Mouse (Mus musculus): ENCODE results near the gene Fpgs.
A peak's percentile ranks its signal among the peaks of the same experiment; 100 is the strongest.

The Fpgs gene

DNA sequence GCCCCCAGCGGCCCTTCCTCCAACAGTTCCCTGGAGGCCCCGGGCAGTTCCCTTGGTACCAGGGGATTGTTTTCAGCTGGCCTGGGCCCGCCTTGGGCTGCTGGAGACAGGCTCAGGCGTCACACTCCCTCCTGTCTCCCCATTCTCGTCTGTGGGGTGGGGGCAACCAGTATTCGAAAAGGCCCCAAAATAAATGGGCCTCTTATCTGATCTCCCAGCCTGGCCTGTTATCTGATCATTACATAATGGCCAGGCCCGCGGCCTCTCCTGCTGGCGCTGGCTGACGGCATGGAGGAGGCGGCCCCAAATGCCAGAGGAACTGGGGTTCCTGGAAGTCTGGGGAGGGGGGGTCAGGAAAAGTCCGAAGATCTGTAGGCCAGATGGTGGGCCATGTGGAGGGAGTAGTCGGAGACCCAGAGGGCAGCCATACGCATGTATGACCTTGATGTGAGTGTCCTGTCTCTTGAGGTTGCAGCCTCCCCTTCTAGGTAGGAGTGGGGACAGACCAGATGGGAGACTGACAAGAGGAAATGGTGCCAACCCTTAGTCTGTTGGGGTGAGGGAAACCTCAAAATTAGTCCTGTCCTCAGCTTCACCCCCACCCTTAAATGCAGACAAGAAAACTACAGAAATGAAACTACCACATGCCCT is 49.1 kb downstream of the Fpgs start:
- TF ChIP-seq POU5F1 (IDR thresholded peaks at IDR 0.05; ENCODE audit: borderline replicate concordance, low read length), result no peak
- no peak for TF ChIP-seq CTCF (conservative IDR thresholded peaks at IDR 0.05; ENCODE audit: low read length)
- TF ChIP-seq NANOG (IDR thresholded peaks at IDR 0.05; ENCODE audit: borderline replicate concordance, low read length), result no peak
- H3K36me3 ChIP-seq (ENCODE audit: insufficient read depth, low read length), result peaks cover 76% of the 10 kb centered on the region

DNA sequence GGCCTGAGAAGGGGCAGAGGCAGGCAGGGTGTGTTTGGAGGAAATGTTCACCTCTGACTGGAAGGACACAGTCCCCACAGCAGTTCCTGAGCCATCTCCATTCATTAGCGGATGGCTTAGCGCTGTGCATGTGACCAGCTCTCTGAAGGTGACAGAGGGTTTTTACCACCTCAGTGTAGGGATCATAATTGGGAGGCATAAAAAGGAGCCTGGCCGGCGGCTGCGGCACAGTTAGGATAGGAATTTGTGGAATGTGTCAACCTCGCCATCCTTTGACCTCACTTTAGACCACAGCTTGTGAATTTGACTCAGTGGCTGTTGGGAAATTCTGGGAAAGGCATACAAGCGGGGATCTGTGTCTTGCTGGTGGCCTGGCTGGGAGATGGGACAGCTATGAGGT is 50.2 kb downstream of the Fpgs start:
- H3K27me3 ChIP-seq (ENCODE audit: insufficient read depth, low read length), result no peaks in the 10 kb centered on the region
- H3K4me3 ChIP-seq (replicated peaks; ENCODE audit: low read length), result peak overlapping the region; percentile 64
- no peaks in the 10 kb centered on the region for H3K9me3 ChIP-seq (ENCODE audit: low read length)
- H3K36me3 ChIP-seq (ENCODE audit: insufficient read depth, low read length), result peaks cover 73% of the 10 kb centered on the region
- H3K4me1 ChIP-seq (replicated peaks; ENCODE audit: low read depth, low read length), result peaks cover 52% of the 10 kb centered on the region
- TF ChIP-seq NANOG (IDR thresholded peaks at IDR 0.05; ENCODE audit: borderline replicate concordance, low read length), result no peak
- no peak for TF ChIP-seq CTCF (conservative IDR thresholded peaks at IDR 0.05; ENCODE audit: low read length)
- no peak for TF ChIP-seq POU5F1 (IDR thresholded peaks at IDR 0.05; ENCODE audit: borderline replicate concordance, low read length)

More for the DNA sequence above, 49.1 kb downstream of the Fpgs start:
- no peaks in the 10 kb centered on the region for H3K9me3 ChIP-seq (ENCODE audit: low read length)
- no peaks in the 10 kb centered on the region for H3K27me3 ChIP-seq (ENCODE audit: insufficient read depth, low read length)
- peaks cover 47% of the 10 kb centered on the region for H3K4me1 ChIP-seq (replicated peaks; ENCODE audit: low read depth, low read length)
- peak overlapping the region; percentile 64 for H3K4me3 ChIP-seq (replicated peaks; ENCODE audit: low read length)

DNA sequence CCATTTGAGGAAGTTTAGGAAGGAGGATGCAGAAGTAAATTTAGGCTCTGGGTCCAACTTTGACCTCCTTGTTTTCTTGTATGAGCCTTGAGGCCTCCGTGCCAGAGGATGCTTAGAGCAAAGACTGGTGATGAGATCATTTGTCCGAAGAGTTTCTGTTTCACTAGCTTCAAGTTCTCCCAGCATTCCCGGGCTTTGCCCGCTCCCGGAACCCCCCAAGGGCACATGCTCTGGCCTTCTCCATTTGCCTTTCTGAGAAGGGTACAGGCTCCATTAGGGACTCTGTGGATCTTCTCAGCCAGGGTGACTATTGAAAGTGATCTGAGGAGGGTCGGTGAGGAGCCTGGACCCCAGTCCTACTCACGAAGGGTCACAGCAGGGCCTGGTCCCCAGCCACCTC is 56.6 kb downstream of the Fpgs start:
- no peak for TF ChIP-seq NANOG (IDR thresholded peaks at IDR 0.05; ENCODE audit: borderline replicate concordance, low read length)
- no peak for TF ChIP-seq POU5F1 (IDR thresholded peaks at IDR 0.05; ENCODE audit: borderline replicate concordance, low read length)
- TF ChIP-seq CTCF (conservative IDR thresholded peaks at IDR 0.05; ENCODE audit: low read length), result no peak
- no peaks in the 10 kb centered on the region for H3K9me3 ChIP-seq (ENCODE audit: low read length)
- H3K27me3 ChIP-seq (ENCODE audit: insufficient read depth, low read length), result no peaks in the 10 kb centered on the region
- peaks cover 58% of the 10 kb centered on the region for H3K4me1 ChIP-seq (replicated peaks; ENCODE audit: low read depth, low read length)
- peaks cover 34% of the 10 kb centered on the region for H3K36me3 ChIP-seq (ENCODE audit: insufficient read depth, low read length)
- peak overlapping the region; percentile 85 for H3K4me3 ChIP-seq (replicated peaks; ENCODE audit: low read length)

DNA sequence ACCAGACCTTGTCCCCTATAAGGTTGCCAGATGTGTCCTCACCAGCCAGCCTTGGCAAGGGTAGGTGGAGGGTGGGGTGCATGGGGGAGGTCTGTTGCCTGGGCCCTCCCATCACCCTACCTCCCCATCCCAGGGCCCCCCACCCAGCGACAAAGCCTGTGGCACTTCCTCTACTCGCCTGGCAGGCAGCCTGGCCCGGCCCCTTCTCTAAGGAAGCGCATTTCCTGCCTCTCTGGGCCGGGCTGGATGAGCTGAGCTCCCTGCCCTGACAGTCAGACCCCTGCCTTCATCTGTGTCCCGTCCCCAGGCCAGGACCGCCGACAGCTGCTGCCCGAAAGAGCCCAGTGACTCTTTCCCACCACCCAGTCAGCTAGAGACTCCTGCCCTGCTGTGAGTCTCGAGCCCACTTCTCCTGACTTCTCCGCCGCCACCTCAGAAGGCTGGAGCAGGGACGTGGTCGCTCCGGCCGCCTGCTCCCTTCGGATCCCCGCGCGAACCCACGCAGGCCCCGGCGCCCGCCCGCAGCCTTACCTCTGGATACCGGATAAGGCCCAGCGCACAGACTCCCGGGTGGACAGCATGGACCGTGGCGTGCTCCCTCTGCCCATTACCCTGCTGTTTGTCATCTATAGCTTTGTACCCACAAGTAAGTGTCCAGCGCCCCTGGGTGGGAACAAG is 57.4 kb downstream of the Fpgs start, which contains the start of gene Eng:
Gene Eng (plus strand): TSS at position 217 of the 678 bp plus-strand sequence.
- Histone ChIP-seq H3K27me3 (ENCODE audit: insufficient read depth, low read length) (no peaks in the 10 kb centered on the region), H3K4me1 (replicated peaks; ENCODE audit: low read depth, low read length) (peaks cover 53% of the 10 kb centered on the region), H3K4me3 (replicated peaks; ENCODE audit: low read length) (peak within 1 kb of the TSS; percentile 85), H3K36me3 (ENCODE audit: insufficient read depth, low read length) (peaks cover 27% of the 10 kb centered on the region), H3K9me3 (ENCODE audit: low read length) (no peaks in the 10 kb centered on the region)
- TF ChIP-seq NANOG (IDR thresholded peaks at IDR 0.05; ENCODE audit: borderline replicate concordance, low read length) (no peak), POU5F1 (IDR thresholded peaks at IDR 0.05; ENCODE audit: borderline replicate concordance, low read length) (no peak), CTCF (conservative IDR thresholded peaks at IDR 0.05; ENCODE audit: low read length) (no peak)

DNA sequence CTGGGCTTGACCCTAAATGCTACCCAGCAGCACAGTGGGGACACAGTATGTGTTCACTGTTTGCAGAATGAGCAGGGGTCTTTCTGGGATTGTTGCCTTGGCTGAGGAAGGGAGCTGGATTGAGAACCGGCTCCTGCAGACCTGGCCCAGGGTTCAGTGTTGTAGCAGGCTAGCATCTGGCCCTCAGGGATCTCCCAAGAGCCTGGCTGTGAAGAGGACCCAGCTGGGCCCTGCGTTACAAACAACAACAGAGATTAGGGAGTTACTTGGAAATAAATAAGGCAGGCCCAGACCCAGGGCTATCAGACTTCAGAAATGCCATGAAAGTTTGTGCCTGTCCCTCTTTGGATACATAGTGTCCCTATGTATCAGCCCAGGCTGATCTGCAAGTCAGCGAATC is 58.3 kb downstream of the Fpgs start:
- no peaks in the 10 kb centered on the region for H3K27me3 ChIP-seq (ENCODE audit: insufficient read depth, low read length)
- H3K36me3 ChIP-seq (ENCODE audit: insufficient read depth, low read length), result peaks cover 18% of the 10 kb centered on the region
- no peak for TF ChIP-seq POU5F1 (IDR thresholded peaks at IDR 0.05; ENCODE audit: borderline replicate concordance, low read length)
- TF ChIP-seq NANOG (IDR thresholded peaks at IDR 0.05; ENCODE audit: borderline replicate concordance, low read length), result no peak
- no peak for TF ChIP-seq CTCF (conservative IDR thresholded peaks at IDR 0.05; ENCODE audit: low read length)
- peak overlapping the region; percentile 85; the same call in 1 of the 2 replicates for H3K4me3 ChIP-seq (replicated peaks; ENCODE audit: low read length)
- H3K4me1 ChIP-seq (replicated peaks; ENCODE audit: low read depth, low read length), result peaks cover 53% of the 10 kb centered on the region
- no peaks in the 10 kb centered on the region for H3K9me3 ChIP-seq (ENCODE audit: low read length)

DNA sequence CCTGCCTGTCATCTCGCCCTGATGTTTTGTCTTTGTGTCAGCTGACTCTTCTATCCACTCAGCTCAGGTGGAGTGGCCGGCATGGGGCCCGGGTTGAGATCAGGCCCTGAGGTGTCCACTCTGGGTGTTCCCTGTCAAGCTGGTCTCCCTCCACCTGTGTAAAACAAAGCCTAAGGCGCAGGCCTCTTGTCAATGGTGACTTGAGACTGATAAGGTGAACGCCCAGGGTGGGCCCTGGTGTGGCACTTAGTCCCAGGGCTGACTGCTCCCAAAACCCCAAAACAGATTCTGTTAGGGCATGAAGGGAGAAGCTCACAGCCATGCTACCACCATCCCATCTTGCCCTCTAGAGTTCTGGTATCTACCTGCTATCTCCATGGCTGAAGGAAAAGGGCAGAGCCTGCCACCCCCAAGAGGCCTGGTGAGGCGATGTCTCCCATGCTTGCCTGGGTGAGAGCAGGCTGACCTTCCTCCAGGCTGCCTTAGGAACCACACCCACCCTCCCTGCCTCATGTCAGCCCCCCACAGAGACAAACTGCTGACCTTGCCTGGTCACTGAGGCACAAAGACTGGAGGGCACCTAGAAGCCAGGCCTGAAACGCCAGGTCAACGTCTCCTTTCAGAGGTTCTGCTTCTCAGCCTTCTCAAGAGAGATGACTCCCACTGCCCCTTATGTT is 59.0 kb downstream of the Fpgs start:
- H3K9me3 ChIP-seq (ENCODE audit: low read length), result no peaks in the 10 kb centered on the region
- peaks cover 58% of the 10 kb centered on the region for H3K4me1 ChIP-seq (replicated peaks; ENCODE audit: low read depth, low read length)
- H3K4me3 ChIP-seq (replicated peaks; ENCODE audit: low read length), result no peak overlapping the region
- peaks cover 11% of the 10 kb centered on the region for H3K36me3 ChIP-seq (ENCODE audit: insufficient read depth, low read length)
- H3K27me3 ChIP-seq (ENCODE audit: insufficient read depth, low read length), result no peaks in the 10 kb centered on the region
- TF ChIP-seq CTCF (conservative IDR thresholded peaks at IDR 0.05; ENCODE audit: low read length) (no peak), NANOG (IDR thresholded peaks at IDR 0.05; ENCODE audit: borderline replicate concordance, low read length) (no peak)

DNA sequence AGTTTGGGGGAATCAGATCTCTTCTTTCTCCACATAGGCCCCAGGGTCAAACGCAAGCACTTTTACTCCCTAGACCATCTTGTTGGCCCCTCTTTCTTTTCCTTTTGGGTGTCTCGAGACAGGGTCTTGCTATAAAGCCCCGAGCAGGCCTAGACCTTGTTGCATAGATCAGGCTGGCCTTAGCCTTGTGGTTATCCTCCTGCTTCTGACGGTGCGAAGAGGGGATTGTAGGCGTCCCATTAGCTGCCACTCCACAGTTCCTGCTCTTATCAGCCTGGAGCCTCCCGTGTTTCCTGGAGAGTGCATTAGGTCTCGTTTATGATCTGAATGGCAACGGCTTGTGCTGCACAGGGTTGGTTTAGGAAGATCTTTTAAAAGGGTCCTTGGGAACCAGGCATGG is 59.9 kb downstream of the Fpgs start:
- H3K4me1 ChIP-seq (replicated peaks; ENCODE audit: low read depth, low read length), result peaks cover 54% of the 10 kb centered on the region
- no peaks in the 10 kb centered on the region for H3K9me3 ChIP-seq (ENCODE audit: low read length)
- TF ChIP-seq NANOG (IDR thresholded peaks at IDR 0.05; ENCODE audit: borderline replicate concordance, low read length), result no peak
- no peak for TF ChIP-seq CTCF (conservative IDR thresholded peaks at IDR 0.05; ENCODE audit: low read length)
- no peak for TF ChIP-seq POU5F1 (IDR thresholded peaks at IDR 0.05; ENCODE audit: borderline replicate concordance, low read length)

DNA sequence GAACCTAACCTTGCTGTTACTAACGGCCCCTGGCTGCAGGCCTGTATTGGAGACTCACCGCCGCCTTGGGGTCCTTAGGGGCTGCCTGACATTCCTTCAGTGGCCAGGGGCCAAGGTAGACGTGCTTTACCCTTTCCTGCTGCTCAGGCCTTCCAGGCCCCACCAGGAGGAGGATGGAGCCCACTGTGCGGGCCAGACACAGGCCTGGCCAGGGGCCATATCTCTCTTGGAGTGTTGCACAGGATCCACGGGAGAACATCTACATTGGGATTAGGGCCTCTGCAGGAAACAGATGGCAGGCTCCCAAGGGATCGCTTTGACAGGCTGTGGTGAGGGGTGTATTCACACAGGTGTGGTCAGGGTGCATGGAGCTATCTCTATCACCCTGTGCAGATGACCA is 61.1 kb downstream of the Fpgs start:
- Histone ChIP-seq H3K9me3 (ENCODE audit: low read length) (no peaks in the 10 kb centered on the region), H3K36me3 (ENCODE audit: insufficient read depth, low read length) (no peaks in the 10 kb centered on the region), H3K4me1 (replicated peaks; ENCODE audit: low read depth, low read length) (peaks cover 50% of the 10 kb centered on the region), H3K4me3 (replicated peaks; ENCODE audit: low read length) (0 out of 2 replicates have a peak overlapping the region, but pooled peaks have one; percentile 7), H3K27me3 (ENCODE audit: insufficient read depth, low read length) (no peaks in the 10 kb centered on the region)
- TF ChIP-seq POU5F1 (IDR thresholded peaks at IDR 0.05; ENCODE audit: borderline replicate concordance, low read length) (no peak), CTCF (conservative IDR thresholded peaks at IDR 0.05; ENCODE audit: low read length) (no peak), NANOG (IDR thresholded peaks at IDR 0.05; ENCODE audit: borderline replicate concordance, low read length) (no peak)

More for the DNA sequence above, 59.9 kb downstream of the Fpgs start:
- H3K4me3 ChIP-seq (replicated peaks; ENCODE audit: low read length), result no peak overlapping the region
- peaks cover 6% of the 10 kb centered on the region for H3K36me3 ChIP-seq (ENCODE audit: insufficient read depth, low read length)
- no peaks in the 10 kb centered on the region for H3K27me3 ChIP-seq (ENCODE audit: insufficient read depth, low read length)

All from E14TG2a.4 (cell line).